Mouse (Mus musculus) embryonic fibroblast, embryonic 13.5 days (primary cell): ENCODE measurements around the gene Slc4a2.

Experiments
- CTCF ChIP-seq: IDR thresholded peaks from 2 replicates; pipeline ENCODE4 v1.5.1; 2011; ENCODE audit warnings: mild to moderate bottlenecking, control low read depth, low read length, moderate library complexity, borderline replicate concordance; ENCODE audit not compliant: insufficient read depth
- POLR2A ChIP-seq: IDR thresholded peaks from 2 replicates; pipeline ENCODE4 v1.6.1; 2011; ENCODE audit warnings: low read depth, mild to moderate bottlenecking, control low read depth, low read length, moderate library complexity

DNA sequence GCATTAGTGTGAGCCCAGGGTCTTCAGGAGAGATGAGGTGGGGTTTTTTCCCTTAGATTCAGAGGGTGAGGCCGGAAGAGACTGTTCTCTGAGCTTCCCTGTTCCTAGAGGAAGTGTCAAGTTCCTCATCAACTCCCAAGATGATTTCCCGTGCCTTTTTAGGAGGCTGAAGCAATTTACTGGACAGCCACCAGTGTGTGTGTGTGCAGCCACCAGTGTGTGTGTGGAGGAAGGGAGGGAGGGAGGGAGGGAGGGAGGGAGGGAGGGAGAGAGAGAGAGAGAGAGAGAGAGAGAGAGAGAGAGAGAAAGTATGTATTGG, 30.3 kb downstream of the Slc4a2 start:
- TF ChIP-seq CTCF (no peak), POLR2A (no peak)
